Mouse (Mus musculus) myocyte (in vitro differentiated cells): ENCODE measurements at regions not wholly inside any gene's neighbourhood (a gene's known extent, or its start where the extent isn't known, plus 50 kb on each side); places are given as distances from the start of the nearest gene placed in this dataset.

Experiments
- E2F4 ChIP-seq: IDR thresholded peaks from one replicate; pipeline ENCODE4 v1.6.1; 2011; ENCODE audit warnings: mild to moderate bottlenecking, control low read depth, moderate library complexity; ENCODE audit not compliant: insufficient read depth
- MYOD1 ChIP-seq, 3 experiments: IDR thresholded peaks; one replicate each; pipeline ENCODE4 v1.6.1; 2011; ENCODE audit warnings: control low read depth in 2 of 3, low read depth in 2 of 3, mild to moderate bottlenecking in 2 of 3, moderate library complexity in 1 of 3; ENCODE audit not compliant: insufficient read length in 2 of 3, control insufficient read depth in 1 of 3
- POLR2A ChIP-seq: IDR thresholded peaks from one replicate; pipeline ENCODE4 v1.6.1; 2011; ENCODE audit warnings: low read depth, mild to moderate bottlenecking, control low read depth, moderate library complexity; ENCODE audit not compliant: insufficient read length
- REST ChIP-seq: IDR thresholded peaks from one replicate; pipeline ENCODE4 v1.6.1; 2011; ENCODE audit warnings: mild to moderate bottlenecking, control low read depth, moderate library complexity; ENCODE audit not compliant: insufficient read depth, insufficient read length
- TCF12 ChIP-seq: IDR thresholded peaks from one replicate; pipeline ENCODE4 v1.6.1; 2011; ENCODE audit warnings: mild to moderate bottlenecking, control low read depth; ENCODE audit not compliant: poor library complexity, insufficient read depth, severe bottlenecking
- TCF3 ChIP-seq: IDR thresholded peaks from one replicate; pipeline ENCODE4 v1.6.1; 2011; ENCODE audit warnings: low read depth, control low read depth; ENCODE audit not compliant: insufficient read length
- USF1 ChIP-seq: IDR thresholded peaks from one replicate; pipeline ENCODE4 v1.6.1; 2011; ENCODE audit warnings: low read depth, mild to moderate bottlenecking, control low read depth, moderate library complexity

GRCm38 (mm10) chr9:62203556-62203955, 78.5 kb downstream of the Spesp1 start:
- TF ChIP-seq POLR2A = no peak
- no peak for TF ChIP-seq TCF12
- TF ChIP-seq MYOD1 (IDR thresholded peaks at IDR 0.05; ENCODE audit: control insufficient read depth in 1 of 3, insufficient read length in 2 of 3, low read depth in 2 of 3) = no peak
- no peak for TF ChIP-seq TCF3
- no peak for TF ChIP-seq REST
- no peak for TF ChIP-seq E2F4
- TF ChIP-seq USF1 = no peak
